Mouse (Mus musculus) kidney, adult 2 months (tissue): ENCODE results near the gene Traf1. TPM values are rescaled to one million over a fixed set of nuclear protein-coding genes. Genes with fewer than 3 reads are reported as not detected.

ENCODE experiments used
- DNase-seq: peaks from one replicate; pipeline ENCODE4 v3.0.0; 2021
- H3K27ac ChIP-seq: fragments of 200-500 bp; 2 replicates; pipeline ENCODE4 v1.5.1; 2012; ENCODE audit warnings: low read depth, low read length, control low read depth, inconsistent platforms; ENCODE audit not compliant: insufficient read depth
- H3K27me3 ChIP-seq: fragments of 200-500 bp; replicated peaks from 2 replicates; pipeline ENCODE4 v1.6.1; 2012; ENCODE audit warnings: mild to moderate bottlenecking, moderate library complexity, low read length, inconsistent platforms; ENCODE audit not compliant: control insufficient read depth, insufficient read depth
- H3K36me3 ChIP-seq: fragments of 200-500 bp; 2 replicates; pipeline ENCODE4 v1.6.1; 2012; ENCODE audit warnings: mild to moderate bottlenecking, moderate library complexity, low read length, inconsistent platforms; ENCODE audit not compliant: control insufficient read depth, insufficient read depth
- H3K4me1 ChIP-seq: fragments of 200-500 bp; 2 replicates; pipeline ENCODE4 v1.6.1; 2011; ENCODE audit warnings: low read length; ENCODE audit not compliant: control insufficient read depth, insufficient read depth
- H3K4me3 ChIP-seq: fragments of 200-500 bp; 2 replicates; pipeline ENCODE4 v1.5.1; 2011; ENCODE audit warnings: mild to moderate bottlenecking, low read depth, low read length, control low read depth; ENCODE audit not compliant: insufficient read depth
- CTCF ChIP-seq: fragments of 200-500 bp; conservative IDR thresholded peaks from 2 replicates; pipeline ENCODE4 v1.5.1; 2011; ENCODE audit warnings: low read depth, mild to moderate bottlenecking, control low read depth, low read length, moderate library complexity, mixed read lengths; ENCODE audit not compliant: insufficient read depth, insufficient read length
- POLR2A ChIP-seq: fragments of 200-500 bp; IDR thresholded peaks from one replicate; pipeline ENCODE4 v1.6.1; 2011; ENCODE audit warnings: low read depth, low read length, control low read depth
- WGBS: fragments of 180-500 bp; shearing (Covaris S2); methylation state at CpG from one replicate; pipeline ENCODE4 v1.1.7; 2018; 5-methylcytosine and 5-hydroxymethylcytosine counted together
- polyA plus RNA-seq: library from polyadenylated mRNA; depleted of rRNA; stranded (reverse); fragments of >200 nt; gene quantifications from 2 replicates; pipeline ENCODE4 v1.2.3, GENCODE M21; 2012

The Traf1 gene
- polyA plus RNA-seq, 1 experiment = 9.3 TPM

DNA sequence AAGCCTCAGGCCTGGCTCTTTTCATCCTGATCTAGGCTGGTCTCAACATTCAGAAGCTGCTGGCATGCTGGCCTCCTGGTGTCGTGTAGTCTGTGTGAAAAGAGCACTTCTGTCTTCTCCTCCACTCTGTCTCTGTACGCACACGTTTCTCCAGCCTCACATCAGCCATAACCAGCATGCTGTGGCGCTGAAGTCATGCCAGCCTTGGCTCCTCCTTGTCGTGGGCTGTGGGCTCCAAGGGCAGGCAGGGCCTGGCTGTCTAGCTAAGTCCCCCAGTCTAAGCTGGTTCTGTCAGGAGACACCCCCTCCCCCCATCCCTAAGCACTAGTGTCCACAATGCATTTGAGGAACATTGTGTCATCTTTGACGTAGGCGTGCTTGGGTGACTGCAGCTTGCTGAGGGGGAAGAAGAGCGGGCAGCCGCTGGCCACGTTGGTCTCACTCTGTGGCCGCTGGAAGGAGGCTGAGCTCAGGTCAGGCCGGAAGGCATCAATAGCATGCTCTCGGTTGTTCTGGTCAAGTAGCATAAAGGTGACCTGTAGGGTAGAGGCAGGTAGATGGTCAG lies 17.9 kb downstream of the Traf1 start:
- Histone ChIP-seq H3K4me3 (no peak overlapping the region), H3K27me3 (no peaks in the 10 kb centered on the region), H3K27ac (no peak overlapping the region), H3K36me3 (no peaks in the 10 kb centered on the region), H3K4me1 (no peaks in the 10 kb centered on the region)
- DNase-seq = no peak
- TF ChIP-seq POLR2A (no peak), CTCF (no peak)
- 64% methylated on average over 13 of the region's 13 CpGs for WGBS

GRCm38 (mm10) chr2:34941061-34941675 lies 20.4 kb downstream of the Traf1 start:
- Histone ChIP-seq H3K4me3 (no peak overlapping the region), H3K27me3 (no peaks in the 10 kb centered on the region), H3K36me3 (no peaks in the 10 kb centered on the region), H3K27ac (no peak overlapping the region), H3K4me1 (no peaks in the 10 kb centered on the region)
- WGBS = 86% methylated on average over 11 of the region's 11 CpGs
- no peak for TF ChIP-seq POLR2A
- TF ChIP-seq CTCF = no peak
- no peak for DNase-seq

- H3K36me3 ChIP-seq = no peaks in the 10 kb centered on the region
- TF ChIP-seq POLR2A (no peak), CTCF (no peak)
- no peaks in the 10 kb centered on the region for H3K4me1 ChIP-seq
- WGBS = 84% methylated on average over 5 of the region's 5 CpGs
- no peak overlapping the region for H3K27ac ChIP-seq
- no peak overlapping the region for H3K4me3 ChIP-seq
- no peak for DNase-seq
- H3K27me3 ChIP-seq = no peaks in the 10 kb centered on the region
Observed at GRCm38 (mm10) chr2:34940246-34940645, 21.3 kb downstream of the Traf1 start.

DNA sequence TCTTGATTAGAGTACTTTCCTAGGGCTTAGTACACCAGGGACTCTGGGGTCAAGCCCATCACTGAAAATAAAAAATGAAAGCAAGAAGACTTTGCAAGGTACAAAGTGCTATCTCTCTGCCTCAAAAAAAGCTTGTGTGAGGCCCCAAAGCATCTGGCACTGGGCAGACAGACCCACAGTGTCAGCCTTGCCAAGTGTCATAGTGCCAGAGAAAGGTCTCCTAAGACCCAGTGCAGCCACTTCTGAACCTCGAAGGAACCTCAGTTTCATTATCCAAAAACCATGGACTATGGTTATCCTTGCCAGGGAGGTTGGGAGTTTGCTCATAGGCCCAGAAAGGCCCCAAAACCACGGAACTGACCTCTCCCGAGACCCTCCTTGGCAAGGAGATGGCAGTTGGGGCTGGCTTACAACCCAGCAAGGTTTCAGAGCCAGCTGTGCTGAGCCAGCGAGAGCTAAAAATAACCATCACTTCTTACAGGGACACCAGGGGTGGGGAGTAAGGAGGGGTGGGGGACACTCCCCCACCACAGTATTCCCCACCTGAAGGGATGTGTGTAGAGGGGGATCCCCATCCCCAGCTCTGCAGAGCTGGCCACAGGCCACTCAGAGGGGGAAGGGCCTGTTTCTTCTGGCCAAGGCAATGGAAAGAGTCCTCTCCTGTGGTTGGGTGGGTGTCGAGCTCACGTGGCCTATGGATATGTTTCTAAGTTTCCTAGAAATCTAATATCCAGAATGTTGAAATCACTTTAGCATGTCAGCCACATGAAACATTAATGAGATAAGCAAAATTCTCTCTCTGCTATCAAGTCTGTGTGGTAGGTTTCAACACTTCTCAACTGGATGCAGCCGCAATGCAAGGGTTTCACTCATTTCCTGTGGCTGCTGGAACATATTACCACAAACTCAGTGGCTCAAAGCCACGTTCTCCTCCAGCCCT lies 23.0 kb downstream of the Traf1 start:
- no peak overlapping the region for H3K4me3 ChIP-seq
- peak; percentile 34 for DNase-seq
- H3K4me1 ChIP-seq = no peaks in the 10 kb centered on the region
- no peak for TF ChIP-seq CTCF
- TF ChIP-seq POLR2A = no peak
- H3K36me3 ChIP-seq = no peaks in the 10 kb centered on the region
- WGBS = 65% methylated on average over 8 of the region's 8 CpGs
- no peaks in the 10 kb centered on the region for H3K27me3 ChIP-seq
- no peak overlapping the region for H3K27ac ChIP-seq

DNA sequence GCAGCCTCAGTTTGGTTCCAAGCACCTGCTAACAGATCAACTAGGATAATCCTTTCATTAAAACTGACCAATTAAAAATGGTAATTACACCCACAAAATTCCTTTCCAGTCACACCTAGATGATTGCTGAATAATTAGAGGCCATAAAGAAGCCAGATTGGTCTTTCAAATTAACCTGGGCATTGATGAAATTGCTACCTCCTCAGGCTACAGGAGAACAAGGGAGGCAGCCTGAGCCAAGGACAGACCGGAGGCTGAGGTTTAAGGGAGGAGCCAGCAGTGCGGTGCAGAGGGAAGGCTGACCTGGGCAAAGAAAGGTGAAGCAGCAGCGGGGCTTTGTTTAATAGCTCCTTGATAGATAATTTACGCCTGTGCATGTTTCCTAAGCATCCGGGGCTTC lies 24.1 kb downstream of the Traf1 start:
- WGBS = 22% methylated on average over 5 of the region's 5 CpGs
- peak; percentile 39 for DNase-seq
- Histone ChIP-seq H3K36me3 (no peaks in the 10 kb centered on the region), H3K4me3 (no peak overlapping the region), H3K4me1 (no peaks in the 10 kb centered on the region), H3K27me3 (no peaks in the 10 kb centered on the region), H3K27ac (no peak overlapping the region)
- TF ChIP-seq POLR2A (no peak), CTCF (no peak)

- Histone ChIP-seq H3K4me1 (no peaks in the 10 kb centered on the region), H3K36me3 (no peaks in the 10 kb centered on the region), H3K27ac (no peak overlapping the region), H3K4me3 (no peak overlapping the region), H3K27me3 (no peaks in the 10 kb centered on the region)
- no peak for DNase-seq
- WGBS = 71% methylated on average over 5 of the region's 5 CpGs
- no peak for TF ChIP-seq POLR2A
- TF ChIP-seq CTCF = no peak
Observed at GRCm38 (mm10) chr2:34927320-34927719, 34.3 kb downstream of the Traf1 start.

- Histone ChIP-seq H3K36me3 (no peaks in the 10 kb centered on the region), H3K4me3 (no peak overlapping the region), H3K4me1 (no peaks in the 10 kb centered on the region), H3K27me3 (no peaks in the 10 kb centered on the region), H3K27ac (no peak overlapping the region)
- DNase-seq = no peak
- 32% methylated on average over 2 of the region's 2 CpGs for WGBS
- TF ChIP-seq CTCF (no peak), POLR2A (no peak)
Observed at GRCm38 (mm10) chr2:34922729-34923128, 38.8 kb downstream of the Traf1 start.
